Mouse (Mus musculus) embryonic facial prominence, embryonic 11.5 days (tissue): Measurements from ENCODE around the gene Zfp691. TPM values are rescaled to one million over a fixed set of nuclear protein-coding genes. Genes with fewer than 3 reads are reported as not detected.

Experiments used
- microRNA counts: library from miRNA; unstranded; fragments of <30 nt; microRNA quantifications from one replicate; lab custom pipeline; 2016
- microRNA-seq: library from miRNA; unstranded; fragments of <30 nt; microRNA quantifications from one replicate; pipeline ENCODE4, GENCODE M21; 2016; ENCODE audit warnings: borderline number of aligned reads
- polyA plus RNA-seq: library from polyadenylated mRNA; unstranded; fragments of >200 nt; fragmentation: Nextera tagmentation; extraction: Ambion mirVana; gene quantifications from 2 replicates; pipeline ENCODE4 v1.2.1, GENCODE M21; 2014

Zfp691 gene
- polyA plus RNA-seq, 1 experiment from 2014 or later = 6.9 TPM

MicroRNA genes within 50 kb of the gene (microRNA counts, 519-probe panel; counts per million panel counts)
- not detected for microRNA mmu-miR-1957 (lab: Ali Mortazavi, UCI)

Small RNA genes lying within 50 kb of the gene (microRNA-seq; reads per million reads assigned to microRNA genes)
- gene Mir1957a = not detected

Other genes with a start within 250 kb of the Zfp691 start
- not detected in 2 replicates for gene Olfr1328, start 235.6 kb downstream of the Zfp691 start, polyA plus RNA-seq
- gene Lao1, start 212.6 kb downstream of the Zfp691 start, polyA plus RNA-seq = not detected in 2 replicates
- gene Slc2a1, start 65.5 kb downstream of the Zfp691 start, polyA plus RNA-seq = 111 and 140 TPM in 2 replicates
- gene Ermap, start 15.8 kb upstream of the Zfp691 start, polyA plus RNA-seq = 7.0 and 8.7 TPM in 2 replicates
- gene Svbp, start 21.1 kb upstream of the Zfp691 start, polyA plus RNA-seq = 174 and 184 TPM in 2 replicates
- gene Tmem269, start 44.0 kb upstream of the Zfp691 start, polyA plus RNA-seq = not detected in 2 replicates
- gene AU022252, start 58.5 kb upstream of the Zfp691 start, polyA plus RNA-seq = 35.1 and 39.9 TPM in 2 replicates
- 20.0 and 22.8 TPM in 2 replicates for gene P3h1, start 58.7 kb upstream of the Zfp691 start, polyA plus RNA-seq
- gene Cldn19, start 81.2 kb upstream of the Zfp691 start, polyA plus RNA-seq = not detected in 2 replicates
- gene Ybx1, start 120.4 kb upstream of the Zfp691 start, polyA plus RNA-seq = 1,287 and 1,398 TPM in 2 replicates
- 153 and 157 TPM in 2 replicates for gene Ppih, start 146.4 kb upstream of the Zfp691 start, polyA plus RNA-seq
- 6.7 and 7.7 TPM in 2 replicates for gene Ccdc30, start 241.3 kb upstream of the Zfp691 start, polyA plus RNA-seq
- gene Ppcs, start 248.2 kb upstream of the Zfp691 start, polyA plus RNA-seq = 32.5 and 34.3 TPM in 2 replicates
- gene Zmynd12, start 248.6 kb upstream of the Zfp691 start, polyA plus RNA-seq = not detected in 2 replicates